Mouse (Mus musculus) erythroid progenitor cell, adult 5-6 weeks (primary cell): ENCODE data around the gene Gngt1. TPM values are rescaled to one million over a fixed set of nuclear protein-coding genes. Genes with fewer than 3 reads are reported as not detected.

Experiments
- ATAC-seq: replicated peaks from 2 replicates; pipeline ENCODE4 v1.8.0; 2016; ENCODE audit warnings: moderate number of reproducible peaks, mild to moderate bottlenecking, moderate TSS enrichment, inconsistent platforms; ENCODE audit not compliant: poor library complexity, low FRiP score, severe bottlenecking
- total RNA-seq, 2 experiments: library from RNA; stranded (forward) in 1 of 2; stranded (reverse) in 1 of 2; fragments of 150-400 nt in 1 of 2; fragments of 186-747, 209-891 nt in 1 of 2; gene quantifications; 2 replicates each; pipeline versions ENCODE4 v1.2.3 to v1.2.4; 2015 to 2017; ENCODE audit warnings: low replicate concordance in 2 of 2

Gene Gngt1
- total RNA-seq (2015; ENCODE audit: low replicate concordance), result not detected in 2 replicates
- total RNA-seq (2017; ENCODE audit: low replicate concordance), result not detected in 2 replicates

GRCm38 (mm10) chr6:3993492-3993891 lies at the start of gene Gngt1:
Gene Gngt1 (plus strand): TSS chr6:3993792.
- ATAC-seq, result no peak

- no peak for ATAC-seq
These were observed 38.6 kb upstream of the Gngt1 start for GRCm38 (mm10) chr6:3954969-3955368.

GRCm38 (mm10) chr6:3967676-3968626 lies 25.6 kb upstream of the Gngt1 start:
- 0 out of 2 replicates have a peak, but pooled peaks have one; percentile 25 for ATAC-seq

- ATAC-seq, result no peak
These were observed 19.9 kb upstream of the Gngt1 start for GRCm38 (mm10) chr6:3973679-3974078.

GRCm38 (mm10) chr6:3982661-3983284 lies 10.8 kb upstream of the Gngt1 start:
- ATAC-seq, result no peak

GRCm38 (mm10) chr6:3988750-3989149 lies 4.8 kb upstream of the Gngt1 start, which contains the start of gene Tfpi2:
Gene Tfpi2 (minus strand): TSS chr6:3988919.
- ATAC-seq, result no peak

- no peak for ATAC-seq
These were observed 4.5 kb downstream of the Gngt1 start for GRCm38 (mm10) chr6:3998089-3998488.

GRCm38 (mm10) chr6:3999296-3999695 lies 5.7 kb downstream of the Gngt1 start:
- ATAC-seq, result no peak

- ATAC-seq, result no peak
These were observed 7.1 kb downstream of the Gngt1 start for GRCm38 (mm10) chr6:4000716-4001115.

GRCm38 (mm10) chr6:4003445-4003844 lies 9.9 kb downstream of the Gngt1 start:
- ATAC-seq, result no peak

GRCm38 (mm10) chr6:4003890-4004306 lies 10.3 kb downstream of the Gngt1 start, which contains the start of gene Gng11:
Gene Gng11 (plus strand): TSS chr6:4003904.
- no peak for ATAC-seq

- ATAC-seq, result no peak
These were observed 11.2 kb downstream of the Gngt1 start for GRCm38 (mm10) chr6:4004808-4005207.

GRCm38 (mm10) chr6:4008501-4009040 lies 15.0 kb downstream of the Gngt1 start:
- no peak for ATAC-seq

GRCm38 (mm10) chr6:4009548-4009947 lies 16.0 kb downstream of the Gngt1 start:
- no peak for ATAC-seq

- ATAC-seq, result no peak
These were observed 29.1 kb downstream of the Gngt1 start for GRCm38 (mm10) chr6:4022645-4023044.

GRCm38 (mm10) chr6:4026367-4026766 lies 32.8 kb downstream of the Gngt1 start:
- no peak for ATAC-seq

- no peak for ATAC-seq
These were observed 37.4 kb downstream of the Gngt1 start for GRCm38 (mm10) chr6:4030956-4031355.

- ATAC-seq, result no peak
These were observed 48.2 kb downstream of the Gngt1 start for GRCm38 (mm10) chr6:4041821-4042220.
